Comparison of ENCODE assay signal across 8 mouse cellular contexts in the genomic region with DNA sequence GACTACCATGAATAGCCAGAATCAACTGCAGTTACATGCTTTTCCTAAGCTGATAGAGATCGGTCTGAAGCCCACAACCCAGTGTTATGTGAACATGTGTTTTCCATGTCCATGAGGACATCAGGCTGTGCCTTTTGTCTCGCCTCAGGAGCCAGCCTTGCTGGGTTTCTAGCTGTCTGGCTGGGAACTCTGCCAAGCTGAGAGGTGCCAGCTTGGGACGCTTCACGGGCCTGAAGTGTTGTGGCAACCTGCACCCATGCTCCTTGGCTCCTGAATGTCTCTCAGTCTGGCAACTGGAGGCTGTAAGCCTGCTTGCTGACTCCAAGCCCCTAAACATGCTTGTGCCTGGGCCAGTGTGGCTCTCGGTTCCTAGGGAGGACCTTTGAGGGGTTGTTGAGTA. TPM values are rescaled to one million over a fixed set of nuclear protein-coding genes. Genes with fewer than 3 reads are reported as not detected.
A peak's percentile ranks its signal among the peaks of the same experiment; 100 is the strongest.
DNase-seq lines count a peak whose midpoint lies in the region; ATAC-seq lines count a peak whose summit lies in the region.
"Had no signal": no experiment of that assay in that cellular context is flagged by ENCODE, and none has a peak within 500 bp of the region (broad histone marks: within the 10 kb centered on the region; RNA-seq: fewer than 3 reads in every experiment).

No protein-coding gene starts in this region.

- 86% methylated on average over 5 of the region's 5 CpGs for WGBS in embryonic facial prominence, embryonic 10.5 days

- H3K36me3 ChIP-seq in embryonic facial prominence, embryonic 10.5 days (replicated peaks), result no peaks in the 10 kb centered on the region

- no peak overlapping the region for H3K27ac ChIP-seq in embryonic facial prominence, embryonic 10.5 days (replicated peaks)

- H3K4me1 ChIP-seq in embryonic facial prominence, embryonic 10.5 days, result 0 out of 2 replicates have a peak, but pooled peaks cover 4% of the 10 kb centered on the region

- H3K9me3 ChIP-seq in embryonic facial prominence, embryonic 10.5 days, result no peaks in the 10 kb centered on the region

- intact Hi-C loops in heart, postnatal 25 days (cut with DNase I), result no loop called here

- DNase-seq in layer of hippocampus, postnatal 10 days (ENCODE audit: low spot score in 2 of 2), result peak; percentile 47 to 54
- DNase-seq in layer of hippocampus, postnatal 25 days (ENCODE audit: extremely low spot score in 1 of 2, low spot score in 1 of 2), result no peak
- DNase-seq in cerebellum, adult 9-11 months, result peak; percentile 86
- DNase-seq in heart, postnatal 25 days (ENCODE audit: low spot score), result peak; percentile 12
- no peak for DNase-seq in frontal cortex, postnatal 10 days (ENCODE audit: low spot score in 2 of 2)
- no peak for DNase-seq in embryonic facial prominence, embryonic 10.5 days (ENCODE audit: low spot score)
- DNase-seq: embryo, embryonic 11 days had no signal

- no peaks in the 10 kb centered on the region for H3K27me3 ChIP-seq in embryonic facial prominence, embryonic 10.5 days (replicated peaks; ENCODE audit: low read depth, poor library complexity, severe bottlenecking)

- no peak overlapping the region for H3K4me3 ChIP-seq in embryonic facial prominence, embryonic 10.5 days

- peak; percentile 82 for ATAC-seq in cerebellum, adult (ENCODE audit: insufficient number of reproducible peaks, low FRiP score, low TSS enrichment)

RNA-seq across cellular contexts. Expression of a gene that starts 21.6 kb away (rescaled TPM):
- 1 to 10 TPM; 7.1 to 8.7 TPM for total RNA-seq in layer of hippocampus, postnatal 10 days (2021)
- total RNA-seq in layer of hippocampus, postnatal 25 days (2021), result 10 to 100 TPM in 1 of 2 experiments, 1 to 10 TPM in 1; 9.2 to 10.1 TPM
- total RNA-seq in heart, postnatal 25 days (2021), result 1 to 10 TPM; 4.1 to 4.7 TPM
- 19.8 and 20.7 TPM in 2 replicates for polyA plus RNA-seq in embryonic facial prominence, embryonic 10.5 days (2016; fragmentation: Nextera tagmentation; extraction: Ambion mirVana)

RNA-seq across cellular contexts. Expression of a gene that starts 21.7 kb away (rescaled TPM):
- 100 to 1,000 TPM; 611 to 668 TPM for total RNA-seq in layer of hippocampus, postnatal 10 days (2021)
- 100 to 1,000 TPM; 387 to 439 TPM for total RNA-seq in layer of hippocampus, postnatal 25 days (2021)
- 100 to 1,000 TPM; 246 to 290 TPM for total RNA-seq in heart, postnatal 25 days (2021)
- polyA plus RNA-seq in embryonic facial prominence, embryonic 10.5 days (2016; fragmentation: Nextera tagmentation; extraction: Ambion mirVana), result 693 and 727 TPM in 2 replicates

Comparison
In these comparisons a context has a peak if more than half of its experiments do, and no peak if none do; other contexts are left out.
1. DNase-seq: peak in layer of hippocampus, postnatal 10 days (2 of 2), cerebellum, adult 9-11 months (single experiment) and heart, postnatal 25 days (single experiment); none in layer of hippocampus, postnatal 25 days (0 of 2), frontal cortex, postnatal 10 days (0 of 2) and embryonic facial prominence, embryonic 10.5 days (single experiment).